Mouse (Mus musculus): Measurements from ENCODE around the gene Bcl11a.

DNA sequence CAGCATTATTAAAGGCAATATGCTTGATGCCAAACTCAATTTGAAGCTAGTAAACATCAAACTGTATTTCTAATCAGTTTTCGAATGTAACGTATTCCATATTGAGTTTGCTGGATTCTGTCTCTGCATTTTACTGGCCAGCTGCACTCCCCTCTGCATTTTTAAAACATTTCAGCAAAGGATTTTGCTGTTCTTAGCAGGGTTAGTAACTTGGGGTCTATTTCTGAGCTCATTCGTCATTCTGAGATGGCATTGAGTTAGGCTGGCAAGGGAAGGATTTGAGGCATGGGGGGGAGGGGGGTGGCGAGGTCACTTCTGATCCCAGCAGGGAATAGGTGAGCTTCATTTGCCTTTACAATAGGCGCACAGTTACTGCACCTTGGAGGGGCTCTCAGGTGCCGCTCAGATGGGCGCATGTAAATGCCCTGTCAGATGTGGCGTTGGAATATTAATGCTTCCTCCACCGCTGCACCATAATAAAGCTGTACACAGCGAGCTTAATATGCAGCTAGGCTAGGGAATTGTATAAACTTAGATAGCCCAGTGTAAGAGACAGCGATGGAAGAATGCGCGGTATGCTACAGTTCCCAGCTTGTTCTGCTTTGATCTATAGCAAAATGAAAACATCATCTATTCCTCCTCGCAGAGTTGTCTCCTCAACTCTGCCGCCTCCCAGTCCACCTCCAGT, 13.7 kb downstream of the Bcl11a start:
- TF ChIP-seq TCF3 (IDR thresholded peaks at IDR 0.05; ENCODE audit: insufficient read length, low read depth) (no peak), POLR2A (IDR thresholded peaks at IDR 0.05; ENCODE audit: insufficient read length, low read depth) (no peak), USF1 (IDR thresholded peaks at IDR 0.05; ENCODE audit: low read depth) (no peak), MYOG (IDR thresholded peaks at IDR 0.05; ENCODE audit: control insufficient read depth in 1 of 3, insufficient read depth in 1 of 3, insufficient read length in 2 of 3, low read depth in 2 of 3) (no peak), TCF12 (IDR thresholded peaks at IDR 0.05; ENCODE audit: insufficient read depth, poor library complexity, severe bottlenecking) (no peak)
